Mouse (Mus musculus) spleen, adult 2 months (tissue): Measurements from ENCODE around the gene Edil3.

Experiments
- CTCF ChIP-seq: fragments of 200-500 bp; IDR thresholded peaks from 2 replicates; pipeline ENCODE4 v1.5.1; 2011; ENCODE audit warnings: mild to moderate bottlenecking, inconsistent platforms; ENCODE audit not compliant: insufficient read depth, insufficient read length, insufficient replicate concordance; ENCODE audit errors: extremely low read depth
- POLR2A ChIP-seq: fragments of 200-500 bp; IDR thresholded peaks from 2 replicates; pipeline ENCODE4 v1.6.1; 2011; ENCODE audit warnings: low read depth, low read length, inconsistent platforms

DNA sequence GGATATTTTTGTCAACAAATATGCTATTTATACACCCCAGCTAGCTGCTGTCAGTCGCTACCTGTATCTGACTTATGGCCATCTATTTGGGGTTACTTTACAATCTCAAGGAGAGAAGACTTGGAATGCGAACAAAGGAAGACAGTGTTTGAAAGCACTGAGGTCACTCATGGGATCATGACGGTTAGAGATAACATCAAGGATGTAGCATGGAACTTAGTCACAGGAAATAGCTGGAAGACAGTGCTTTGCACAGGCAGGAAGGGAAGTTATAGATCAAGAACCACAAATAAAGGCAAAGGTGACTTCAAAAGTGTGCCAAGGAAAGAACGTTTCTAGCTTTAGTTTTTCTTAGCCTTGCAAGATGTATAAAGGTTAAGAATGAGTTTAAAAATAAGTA, 466.9 kb downstream of the Edil3 start:
- TF ChIP-seq CTCF (no peak), POLR2A (no peak)
